Mouse (Mus musculus): ENCODE measurements around the gene Ppp1r14c. TPM values are rescaled to one million over a fixed set of nuclear protein-coding genes. Genes with fewer than 3 reads are reported as not detected.

Ppp1r14c gene
- polyA plus RNA-seq (2012; rRNA removed) = 4.6 and 5.2 TPM in 2 replicates
- 12.5 and 13.8 TPM in 2 replicates for polyA plus RNA-seq (2014; fragmentation: Nextera tagmentation; extraction: Ambion mirVana)

DNA sequence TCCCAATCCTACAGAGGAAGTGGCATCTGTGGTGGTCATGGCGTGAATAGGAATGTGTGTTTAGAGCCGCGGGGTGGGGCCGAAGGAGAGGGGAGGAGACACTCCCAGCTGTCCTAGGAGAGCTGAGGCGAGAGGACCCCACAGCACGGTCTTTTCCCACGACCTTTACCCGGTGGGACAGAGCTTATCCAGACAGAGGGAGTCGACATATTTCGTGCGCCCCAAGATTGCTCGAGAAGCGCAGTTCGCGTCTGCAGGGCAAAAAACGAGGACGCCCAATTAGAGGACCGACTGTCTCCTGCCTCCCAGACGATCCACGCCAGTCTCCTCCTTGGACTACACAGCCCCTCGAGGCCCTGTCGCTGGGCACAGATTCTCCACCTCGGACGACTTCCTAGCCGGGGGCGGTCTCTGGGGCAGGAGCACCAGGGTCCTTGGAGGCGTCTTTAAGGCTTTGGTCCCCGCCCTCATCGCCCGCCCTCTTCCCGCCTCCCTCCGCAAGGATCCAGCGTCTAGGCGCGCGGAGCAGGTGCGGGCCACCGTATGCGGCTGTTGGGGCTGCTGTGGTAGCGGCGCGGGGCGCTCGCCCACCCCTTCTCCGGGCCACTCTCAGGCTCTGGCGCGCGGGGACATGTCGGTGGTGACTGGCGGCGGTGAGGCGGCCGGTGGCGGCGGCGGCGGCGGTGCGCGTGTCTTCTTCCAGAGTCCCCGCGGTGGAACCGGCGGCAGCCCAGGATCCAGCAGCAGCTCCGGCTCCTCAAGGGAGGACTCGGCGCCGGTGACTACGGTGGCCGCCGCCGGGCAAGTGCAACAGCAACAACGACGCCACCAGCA, at the start of gene Ppp1r14c:
TSS of gene Ppp1r14c (plus strand) at position 22 of the 834 bp plus-strand sequence.
- H3K4me2 ChIP-seq (replicated peaks; ENCODE audit: low read depth, low read length, severe bottlenecking) = peak within 1 kb of the TSS; percentile 97
- peaks cover 15% of the 10 kb centered on the region; the same call in 1 of the 2 replicates for H3K27me3 ChIP-seq (ENCODE audit: control insufficient read depth, insufficient read depth, low read length)
- no peak within 1 kb of the TSS for H3K27ac ChIP-seq (replicated peaks; ENCODE audit: low read depth, low read length)
- H3K36me3 ChIP-seq (ENCODE audit: control insufficient read depth, insufficient read depth, low read length) = no peaks in the 10 kb centered on the region
- H3K4me3 ChIP-seq (replicated peaks; ENCODE audit: low read length) = peak within 1 kb of the TSS; percentile 57
- TF ChIP-seq POLR2A (IDR thresholded peaks at IDR 0.05; ENCODE audit: borderline replicate concordance, extremely low read depth, insufficient read depth, insufficient read length) = no peak
- WGBS = 1% methylated on average over 62 of the region's 74 CpGs
- DNase-seq (ENCODE audit: low spot score) = peak; percentile 11
- no peaks in the 10 kb centered on the region for H3K4me1 ChIP-seq (ENCODE audit: control insufficient read depth, insufficient read depth, low read length)
- no peaks in the 10 kb centered on the region for H3K9me3 ChIP-seq (ENCODE audit: control insufficient read depth, low read length)
- H3K9ac ChIP-seq (ENCODE audit: low read depth, low read length, severe bottlenecking) = peak within 1 kb of the TSS; percentile 45
- peak; percentile 75 for ATAC-seq (ENCODE audit: low FRiP score, low read depth)

- Histone ChIP-seq H3K27ac (replicated peaks; ENCODE audit: low read depth, low read length) (no peak overlapping the region), H3K4me1 (ENCODE audit: control insufficient read depth, insufficient read depth, low read length) (no peaks in the 10 kb centered on the region), H3K36me3 (ENCODE audit: control insufficient read depth, insufficient read depth, low read length) (no peaks in the 10 kb centered on the region), H3K9ac (ENCODE audit: low read depth, low read length, severe bottlenecking) (no peak overlapping the region), H3K9me3 (ENCODE audit: control insufficient read depth, low read length) (no peaks in the 10 kb centered on the region; the same call in 1 of the 2 replicates), H3K27me3 (ENCODE audit: control insufficient read depth, insufficient read depth, low read length) (no peaks in the 10 kb centered on the region), H3K4me3 (replicated peaks; ENCODE audit: low read length) (no peak overlapping the region), H3K4me2 (replicated peaks; ENCODE audit: low read depth, low read length, severe bottlenecking) (no peak overlapping the region)
- no peak for ATAC-seq (ENCODE audit: low FRiP score, low read depth)
- no peak for TF ChIP-seq POLR2A (IDR thresholded peaks at IDR 0.05; ENCODE audit: borderline replicate concordance, extremely low read depth, insufficient read depth, insufficient read length)
- 88% methylated on average over 2 of the region's 2 CpGs for WGBS
- DNase-seq (ENCODE audit: low spot score) = no peak
Measured at GRCm38 (mm10) chr10:3321406-3321805, 44.5 kb upstream of the Ppp1r14c start.

DNA sequence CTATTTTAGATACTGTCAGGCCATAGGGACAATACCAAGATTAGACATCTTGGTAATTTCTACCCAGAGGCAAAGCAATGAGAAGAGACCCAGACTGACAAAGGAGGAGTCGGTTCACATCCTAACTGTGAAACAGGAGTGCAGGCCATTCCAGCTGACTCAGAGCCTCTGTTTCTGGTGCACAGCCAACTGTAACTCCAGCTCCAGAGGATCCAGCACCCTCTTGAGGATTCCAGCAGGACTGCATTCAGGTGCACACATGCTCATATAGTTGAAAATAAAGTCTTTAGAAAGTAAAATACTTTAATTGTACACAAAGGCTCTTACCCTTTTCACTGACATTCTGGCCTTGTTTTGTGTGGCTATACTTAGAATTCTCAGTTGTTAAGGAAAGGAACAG, 40.4 kb upstream of the Ppp1r14c start:
- H3K4me3 ChIP-seq (replicated peaks; ENCODE audit: low read length) = no peak overlapping the region
- no peaks in the 10 kb centered on the region for H3K4me1 ChIP-seq (ENCODE audit: control insufficient read depth, insufficient read depth, low read length)
- no peak for ATAC-seq (ENCODE audit: low FRiP score, low read depth)
- no peak overlapping the region for H3K27ac ChIP-seq (replicated peaks; ENCODE audit: low read depth, low read length)
- WGBS = 68% methylated on average over 1 of the region's 1 CpGs
- TF ChIP-seq POLR2A (IDR thresholded peaks at IDR 0.05; ENCODE audit: borderline replicate concordance, extremely low read depth, insufficient read depth, insufficient read length) = no peak
- H3K9me3 ChIP-seq (ENCODE audit: control insufficient read depth, low read length) = no peaks in the 10 kb centered on the region; the same call in 1 of the 2 replicates
- no peaks in the 10 kb centered on the region for H3K36me3 ChIP-seq (ENCODE audit: control insufficient read depth, insufficient read depth, low read length)
- H3K27me3 ChIP-seq (ENCODE audit: control insufficient read depth, insufficient read depth, low read length) = no peaks in the 10 kb centered on the region
- H3K4me2 ChIP-seq (replicated peaks; ENCODE audit: low read depth, low read length, severe bottlenecking) = no peak overlapping the region
- DNase-seq (ENCODE audit: low spot score) = no peak
- H3K9ac ChIP-seq (ENCODE audit: low read depth, low read length, severe bottlenecking) = no peak overlapping the region

DNA sequence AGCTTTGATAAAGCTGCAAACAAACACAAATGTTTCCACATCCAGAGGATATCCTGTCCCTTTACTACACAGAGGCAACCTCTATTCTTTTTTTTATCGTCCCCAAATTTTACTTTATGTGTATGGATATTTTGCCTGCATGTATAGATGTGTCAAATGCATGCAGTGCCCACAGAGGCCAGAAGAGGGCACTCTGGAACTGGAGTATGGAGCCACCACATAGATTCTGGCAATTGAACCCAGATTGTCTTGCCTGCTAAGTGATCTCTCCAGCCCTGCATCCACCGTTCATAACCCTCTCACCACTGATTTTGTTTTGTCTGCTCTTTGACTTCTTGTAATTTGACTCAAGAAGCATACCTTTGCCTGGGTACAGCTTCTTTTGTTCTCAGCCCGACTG, 33.0 kb upstream of the Ppp1r14c start:
- no peaks in the 10 kb centered on the region for H3K9me3 ChIP-seq (ENCODE audit: control insufficient read depth, low read length)

DNA sequence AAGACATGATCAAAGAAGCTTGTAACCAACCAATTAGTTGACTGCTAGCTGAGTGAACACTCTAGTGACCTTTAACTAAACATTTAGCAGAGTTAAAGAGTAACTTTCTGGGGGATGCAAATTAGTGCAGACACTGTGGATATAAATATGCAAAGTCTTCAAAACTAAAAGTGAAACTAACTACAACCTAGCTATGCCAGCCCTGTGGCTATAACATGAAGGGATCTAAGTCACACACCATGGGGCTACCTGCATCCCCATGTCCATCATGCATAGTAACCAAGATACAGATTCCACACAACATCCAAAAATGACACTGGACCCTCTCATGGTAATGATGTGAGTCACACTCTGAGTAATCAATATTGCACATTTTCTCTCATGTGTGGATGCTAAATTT, 31.3 kb upstream of the Ppp1r14c start:
- H3K4me3 ChIP-seq (replicated peaks; ENCODE audit: low read length) = no peak overlapping the region
- no peaks in the 10 kb centered on the region for H3K36me3 ChIP-seq (ENCODE audit: control insufficient read depth, insufficient read depth, low read length)
- no peak for TF ChIP-seq POLR2A (IDR thresholded peaks at IDR 0.05; ENCODE audit: borderline replicate concordance, extremely low read depth, insufficient read depth, insufficient read length)
- no peak overlapping the region for H3K9ac ChIP-seq (ENCODE audit: low read depth, low read length, severe bottlenecking)
- H3K4me2 ChIP-seq (replicated peaks; ENCODE audit: low read depth, low read length, severe bottlenecking) = no peak overlapping the region
- no peak for ATAC-seq (ENCODE audit: low FRiP score, low read depth)
- DNase-seq (ENCODE audit: low spot score) = no peak
- H3K27ac ChIP-seq (replicated peaks; ENCODE audit: low read depth, low read length) = no peak overlapping the region
- H3K4me1 ChIP-seq (ENCODE audit: control insufficient read depth, insufficient read depth, low read length) = no peaks in the 10 kb centered on the region
- no peaks in the 10 kb centered on the region for H3K27me3 ChIP-seq (ENCODE audit: control insufficient read depth, insufficient read depth, low read length)
- no peaks in the 10 kb centered on the region for H3K9me3 ChIP-seq (ENCODE audit: control insufficient read depth, low read length)

More for the DNA sequence above, 33.0 kb upstream of the Ppp1r14c start:
- H3K27me3 ChIP-seq (ENCODE audit: control insufficient read depth, insufficient read depth, low read length) = no peaks in the 10 kb centered on the region
- H3K4me1 ChIP-seq (ENCODE audit: control insufficient read depth, insufficient read depth, low read length) = no peaks in the 10 kb centered on the region
- DNase-seq (ENCODE audit: low spot score) (peak; percentile 84), ATAC-seq (ENCODE audit: low FRiP score, low read depth) (peak; percentile 78; the same call in 1 of the 2 replicates)
- TF ChIP-seq POLR2A (IDR thresholded peaks at IDR 0.05; ENCODE audit: borderline replicate concordance, extremely low read depth, insufficient read depth, insufficient read length) = no peak
- no peak overlapping the region for H3K27ac ChIP-seq (replicated peaks; ENCODE audit: low read depth, low read length)
- no peak overlapping the region for H3K9ac ChIP-seq (ENCODE audit: low read depth, low read length, severe bottlenecking)
- no peaks in the 10 kb centered on the region for H3K36me3 ChIP-seq (ENCODE audit: control insufficient read depth, insufficient read depth, low read length)
- H3K4me3 ChIP-seq (replicated peaks; ENCODE audit: low read length) = no peak overlapping the region
- WGBS = 18% methylated on average over 3 of the region's 3 CpGs
- H3K4me2 ChIP-seq (replicated peaks; ENCODE audit: low read depth, low read length, severe bottlenecking) = no peak overlapping the region

Measured in limb, embryonic 14.5 days (tissue).